Mouse (Mus musculus) heart, embryonic 11.5 days (tissue): ENCODE data around the gene Men1. TPM values are rescaled to one million over a fixed set of nuclear protein-coding genes. Genes with fewer than 3 reads are reported as not detected.

ENCODE experiments used
- microRNA-seq: library from miRNA; unstranded; fragments of <30 nt; microRNA quantifications from one replicate; pipeline ENCODE4, GENCODE M21; 2016; ENCODE audit warnings: borderline number of aligned reads
- polyA plus RNA-seq: library from polyadenylated mRNA; unstranded; fragments of >200 nt; fragmentation: Nextera tagmentation; extraction: Ambion mirVana; gene quantifications from 2 replicates; pipeline ENCODE4 v1.2.1, GENCODE M21; 2014

The Men1 gene
- polyA plus RNA-seq, 1 experiment from 2014 or later = 31.8 TPM

Small RNA genes within 50 kb of the gene (microRNA-seq; reads per million reads assigned to microRNA genes)
- gene Mir6989 = 0.47 reads per million

Other genes with a start within 250 kb of the Men1 start
- gene Cdca5, start 250.0 kb upstream of the Men1 start, polyA plus RNA-seq = 31.1 and 33.4 TPM in 2 replicates
- gene AC131692.1, start 240.6 kb upstream of the Men1 start, polyA plus RNA-seq = 0.48 and 1.0 TPM in 2 replicates
- 0.23 and 0.40 TPM in 2 replicates for gene Naaladl1, start 229.2 kb upstream of the Men1 start, polyA plus RNA-seq
- gene Sac3d1, start 216.3 kb upstream of the Men1 start, polyA plus RNA-seq = 38.1 and 41.0 TPM in 2 replicates
- gene Snx15, start 206.7 kb upstream of the Men1 start, polyA plus RNA-seq = 22.6 and 25.5 TPM in 2 replicates
- not detected in 2 replicates for gene Batf2, start 194.0 kb upstream of the Men1 start, polyA plus RNA-seq
- 61.8 and 73.8 TPM in 2 replicates for gene Arl2, start 193.4 kb upstream of the Men1 start, polyA plus RNA-seq
- gene Majin, start 150.6 kb upstream of the Men1 start, polyA plus RNA-seq = not detected in 2 replicates
- gene Gpha2, start 108.6 kb upstream of the Men1 start, polyA plus RNA-seq = 0.29 TPM in 1 of 2 replicates, not detected in the other
- gene Ppp2r5b, start 99.1 kb upstream of the Men1 start, polyA plus RNA-seq = 22.2 and 27.7 TPM in 2 replicates
- 6.1 and 8.4 TPM in 2 replicates for gene Atg2a, start 93.3 kb upstream of the Men1 start, polyA plus RNA-seq
- 70.0 and 82.8 TPM in 2 replicates for gene Ehd1, start 58.3 kb upstream of the Men1 start, polyA plus RNA-seq
- gene Cdc42bpg, start 28.5 kb upstream of the Men1 start, polyA plus RNA-seq = 0.44 and 0.74 TPM in 2 replicates
- gene Map4k2, start 6.2 kb downstream of the Men1 start, polyA plus RNA-seq = 9.6 and 10.1 TPM in 2 replicates
- gene Sf1, start 28.7 kb downstream of the Men1 start, polyA plus RNA-seq = 106 and 124 TPM in 2 replicates
- gene Pygm, start 49.4 kb downstream of the Men1 start, polyA plus RNA-seq = 149 and 178 TPM in 2 replicates
- 41.5 and 42.7 TPM in 2 replicates for gene Rasgrp2, start 64.4 kb downstream of the Men1 start, polyA plus RNA-seq
- 1.5 and 1.6 TPM in 2 replicates for gene Nrxn2, start 83.8 kb downstream of the Men1 start, polyA plus RNA-seq
- gene Slc22a12, start 208.1 kb downstream of the Men1 start, polyA plus RNA-seq = not detected in 2 replicates